Comparison of ENCODE assay signal across 37 mouse cellular contexts in the genomic region with DNA sequence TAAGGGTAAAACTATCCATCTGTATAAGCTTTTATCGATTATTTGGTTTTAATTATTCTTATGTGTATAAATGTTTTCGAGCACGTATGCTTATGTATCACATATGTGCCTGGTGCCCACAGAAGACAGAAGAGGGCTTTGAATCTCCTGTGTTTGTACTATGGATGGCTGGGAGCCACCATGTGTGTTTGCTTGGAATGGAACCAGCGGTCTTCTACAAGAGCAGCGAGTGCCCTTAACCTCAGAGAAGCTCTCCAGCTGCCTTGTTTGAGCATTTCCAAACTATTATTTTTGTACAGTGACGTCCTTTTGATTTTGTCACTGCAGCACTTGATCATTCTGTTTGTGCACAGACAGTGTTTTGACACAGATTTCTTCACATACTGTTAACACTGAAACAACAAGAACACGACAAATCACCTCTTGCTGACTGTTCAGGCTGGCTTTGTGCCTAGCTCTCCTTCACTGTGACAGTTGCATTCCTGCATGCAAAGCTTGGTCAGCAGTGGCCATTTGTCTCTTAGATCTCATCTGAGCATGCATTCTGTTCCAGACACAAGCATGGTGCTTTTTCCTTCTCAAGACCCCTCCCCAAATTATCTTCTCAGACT. TPM values are rescaled to one million over a fixed set of nuclear protein-coding genes. Genes with fewer than 3 reads are reported as not detected.
DNase-seq lines count a peak whose midpoint lies in the region; ATAC-seq and TF ChIP-seq lines count a peak whose summit lies in the region.
"Had no signal": no experiment of that assay in that cellular context is flagged by ENCODE, and none has a peak within 500 bp of the region (broad histone marks: within the 10 kb centered on the region; RNA-seq: fewer than 3 reads in every experiment).

No protein-coding gene starts in this region.

- H3K4me1 ChIP-seq in forebrain, embryonic 14.5 days (ENCODE audit: control insufficient read depth, insufficient read depth, low read length): no peaks in the 10 kb centered on the region
- H3K4me1 ChIP-seq in forebrain, embryonic 12.5 days: no peaks in the 10 kb centered on the region
- H3K4me1 ChIP-seq in hindbrain, postnatal 0 days (ENCODE audit: insufficient read depth, low read length): no peaks in the 10 kb centered on the region
- no peaks in the 10 kb centered on the region for H3K4me1 ChIP-seq in hindbrain, embryonic 14.5 days (replicated peaks; ENCODE audit: control insufficient read depth, insufficient read depth, low read length)
- H3K4me1 ChIP-seq: embryonic facial prominence, embryonic 10.5 days; embryonic facial prominence, embryonic 15.5 days; heart, embryonic 10.5 days; hindbrain, embryonic 10.5 days; limb, embryonic 13.5 days; liver, embryonic 13.5 days had no signal

- TF ChIP-seq CTCF in hindbrain, postnatal 0 days (IDR thresholded peaks at IDR 0.05; ENCODE audit: low read depth): no peak

- no peaks in the 10 kb centered on the region for H3K36me3 ChIP-seq in forebrain, embryonic 14.5 days (ENCODE audit: control insufficient read depth, insufficient read depth, low read length)
- H3K36me3 ChIP-seq in forebrain, embryonic 12.5 days (replicated peaks): no peaks in the 10 kb centered on the region
- no peaks in the 10 kb centered on the region for H3K36me3 ChIP-seq in hindbrain, postnatal 0 days (ENCODE audit: insufficient read depth, low read length)
- H3K36me3 ChIP-seq in hindbrain, embryonic 14.5 days (replicated peaks; ENCODE audit: control insufficient read depth, insufficient read depth): no peaks in the 10 kb centered on the region
- H3K36me3 ChIP-seq: embryonic facial prominence, embryonic 10.5 days; embryonic facial prominence, embryonic 15.5 days; heart, embryonic 10.5 days; hindbrain, embryonic 10.5 days; limb, embryonic 13.5 days; liver, embryonic 13.5 days had no signal

- no peak overlapping the region for H3K4me3 ChIP-seq in forebrain, embryonic 14.5 days (ENCODE audit: low read depth, low read length)
- no peak overlapping the region for H3K4me3 ChIP-seq in forebrain, embryonic 12.5 days (replicated peaks)
- no peak overlapping the region for H3K4me3 ChIP-seq in hindbrain, postnatal 0 days (ENCODE audit: low read length)
- H3K4me3 ChIP-seq in hindbrain, embryonic 14.5 days (replicated peaks; ENCODE audit: low read length): no peak overlapping the region
- H3K4me3 ChIP-seq: embryonic facial prominence, embryonic 10.5 days; embryonic facial prominence, embryonic 15.5 days; heart, embryonic 10.5 days; hindbrain, embryonic 10.5 days; limb, embryonic 13.5 days; liver, embryonic 13.5 days had no signal

- H3K27me3 ChIP-seq in forebrain, embryonic 14.5 days (replicated peaks; ENCODE audit: control insufficient read depth, insufficient read depth, low read length): no peaks in the 10 kb centered on the region
- H3K27me3 ChIP-seq in forebrain, embryonic 12.5 days: no peaks in the 10 kb centered on the region
- no peaks in the 10 kb centered on the region for H3K27me3 ChIP-seq in hindbrain, postnatal 0 days (ENCODE audit: insufficient read depth, low read length)
- no peaks in the 10 kb centered on the region for H3K27me3 ChIP-seq in hindbrain, embryonic 14.5 days (ENCODE audit: control insufficient read depth, insufficient read depth, low read length)
- H3K27me3 ChIP-seq: embryonic facial prominence, embryonic 15.5 days; limb, embryonic 13.5 days; liver, embryonic 13.5 days had no signal

- DNase-seq in forebrain, embryonic 14.5 days (ENCODE audit: low spot score): peak; percentile 66
- DNase-seq in hindbrain, postnatal 0 days (ENCODE audit: low spot score): peak; percentile 35
- no peak for DNase-seq in hindbrain, embryonic 14.5 days (ENCODE audit: low spot score)
- DNase-seq in retina, postnatal 1 day: peak; percentile 7
- DNase-seq in retina, embryonic 14.5 days (ENCODE audit: low spot score): no peak
- DNase-seq in thymus, adult 18-20 months: no peak
- DNase-seq: cerebellum, adult 11 months; gastrocnemius, postnatal 25 days; heart, adult 11 months; kidney, postnatal 14 days; layer of hippocampus, adult 9-11 months; liver, embryonic 13.5 days; lung, adult 18-20 months; lung, postnatal 10 days; midbrain, embryonic 14.5 days; right cerebral cortex, postnatal 4 days; thymus, adult 2 months; thymus, postnatal 36 days had no signal

- no peak overlapping the region for H3K4me2 ChIP-seq in forebrain, embryonic 14.5 days (ENCODE audit: low read length)
- no peak overlapping the region for H3K4me2 ChIP-seq in forebrain, embryonic 12.5 days
- no peak overlapping the region for H3K4me2 ChIP-seq in hindbrain, postnatal 0 days (ENCODE audit: low read depth, low read length)
- H3K4me2 ChIP-seq in hindbrain, embryonic 14.5 days (replicated peaks): no peak overlapping the region
- H3K4me2 ChIP-seq: embryonic facial prominence, embryonic 15.5 days; limb, embryonic 13.5 days; liver, embryonic 13.5 days had no signal

- peak; percentile 69; the same call in 1 of the 2 replicates for ATAC-seq in forebrain, embryonic 14.5 days
- ATAC-seq in forebrain, embryonic 12.5 days (ENCODE audit: low FRiP score): no peak
- ATAC-seq in hindbrain, postnatal 0 days: no peak
- ATAC-seq in hindbrain, embryonic 14.5 days (ENCODE audit: low FRiP score): no peak
- ATAC-seq: CD4-positive, CD25-positive, alpha-beta regulatory T cell, adult 4 months; intestine, postnatal 0 days had no signal

- no peak overlapping the region for H3K9ac ChIP-seq in forebrain, embryonic 14.5 days (ENCODE audit: low read length)
- H3K9ac ChIP-seq in forebrain, embryonic 12.5 days: no peak overlapping the region
- H3K9ac ChIP-seq in hindbrain, postnatal 0 days (replicated peaks; ENCODE audit: low read length): no peak overlapping the region
- H3K9ac ChIP-seq in hindbrain, embryonic 14.5 days: no peak overlapping the region
- H3K9ac ChIP-seq: embryonic facial prominence, embryonic 15.5 days; limb, embryonic 13.5 days; liver, embryonic 13.5 days had no signal

- H3K27ac ChIP-seq in forebrain, embryonic 14.5 days (ENCODE audit: low read depth, low read length): no peak overlapping the region
- no peak overlapping the region for H3K27ac ChIP-seq in forebrain, embryonic 12.5 days
- H3K27ac ChIP-seq in hindbrain, postnatal 0 days: no peak overlapping the region
- no peak overlapping the region for H3K27ac ChIP-seq in hindbrain, embryonic 14.5 days
- H3K27ac ChIP-seq: embryonic facial prominence, embryonic 10.5 days; embryonic facial prominence, embryonic 15.5 days; heart, embryonic 10.5 days; hindbrain, embryonic 10.5 days; limb, embryonic 13.5 days; liver, embryonic 13.5 days; stomach, postnatal 0 days had no signal

- no peaks in the 10 kb centered on the region for H3K9me3 ChIP-seq in forebrain, embryonic 14.5 days (replicated peaks; ENCODE audit: control insufficient read depth, low read length)
- no peaks in the 10 kb centered on the region for H3K9me3 ChIP-seq in forebrain, embryonic 12.5 days
- H3K9me3 ChIP-seq in hindbrain, postnatal 0 days (ENCODE audit: low read length): no peaks in the 10 kb centered on the region
- no peaks in the 10 kb centered on the region for H3K9me3 ChIP-seq in hindbrain, embryonic 14.5 days (ENCODE audit: control insufficient read depth, low read length)
- H3K9me3 ChIP-seq: embryonic facial prominence, embryonic 10.5 days; embryonic facial prominence, embryonic 15.5 days; heart, embryonic 10.5 days; hindbrain, embryonic 10.5 days; limb, embryonic 13.5 days; liver, embryonic 13.5 days had no signal

- 58% methylated on average over 7 of the region's 7 CpGs for WGBS in forebrain, embryonic 14.5 days
- WGBS in forebrain, embryonic 12.5 days: 86% methylated on average over 7 of the region's 7 CpGs
- 63% methylated on average over 7 of the region's 7 CpGs for WGBS in hindbrain, postnatal 0 days
- WGBS in hindbrain, embryonic 14.5 days: 81% methylated on average over 7 of the region's 7 CpGs

RNA-seq across cellular contexts. Expression of a gene that starts 30.4 kb away (rescaled TPM):
- polyA plus RNA-seq in forebrain, embryonic 14.5 days (2014; fragmentation: Nextera tagmentation; extraction: Ambion mirVana): not detected in 2 replicates
- polyA plus RNA-seq in forebrain, embryonic 12.5 days (2016; fragmentation: Nextera tagmentation; extraction: Ambion mirVana): not detected in 2 replicates
- total RNA-seq in hindbrain, postnatal 0 days (2014; rRNA removed): not detected in 2 replicates
- polyA plus RNA-seq in hindbrain, postnatal 0 days (2015; fragmentation: Nextera tagmentation; extraction: Ambion mirVana): not detected in 2 replicates
- not detected in 2 replicates for polyA plus RNA-seq in hindbrain, embryonic 14.5 days (2014; fragmentation: Nextera tagmentation; extraction: Ambion mirVana)
- total RNA-seq: adrenal gland, adult 18-20 months; adrenal gland, postnatal 4 days; gastrocnemius, adult 18-20 months; gastrocnemius, postnatal 25 days; left cerebral cortex, postnatal 14 days; neutrophil, adult 5-6 weeks had no signal
- polyA plus RNA-seq: CD4-positive, CD25-positive, alpha-beta regulatory T cell, adult 4 months; embryonic facial prominence, embryonic 10.5 days; embryonic facial prominence, embryonic 15.5 days; frontal cortex, adult 2 months; heart, embryonic 10.5 days; heart, embryonic 16.5 days; hindbrain, embryonic 10.5 days; intestine, postnatal 0 days; kidney, embryonic 14.5 days; limb, embryonic 13.5 days; liver, embryonic 13.5 days; midbrain, embryonic 14.5 days; neural tube, embryonic 11.5 days; spleen, adult 2 months; stomach, postnatal 0 days; thymus, adult 2 months had no signal

Comparison
In these comparisons a context has a peak if more than half of its experiments do, and no peak if none do; other contexts are left out.
1. DNase-seq: peak in forebrain, embryonic 14.5 days (single experiment), hindbrain, postnatal 0 days (single experiment) and retina, postnatal 1 day (single experiment); none in hindbrain, embryonic 14.5 days (single experiment), retina, embryonic 14.5 days (single experiment) and thymus, adult 18-20 months (0 of 2).